ENCODE assay signal across 9 mouse cellular contexts in genomic region chr7:121730225-121730624, GRCm38 (mm10). TPM values are rescaled to one million over a fixed set of nuclear protein-coding genes. Genes with fewer than 3 reads are reported as not detected.
DNase-seq lines count a peak whose midpoint lies in the region; ATAC-seq lines count a peak whose summit lies in the region.
"Had no signal": no experiment of that assay in that cellular context is flagged by ENCODE, and none has a peak within 500 bp of the region (broad histone marks: within the 10 kb centered on the region; RNA-seq: fewer than 3 reads in every experiment).

No protein-coding gene starts in this region.

- no peak overlapping the region for H3K27ac ChIP-seq in midbrain, embryonic 10.5 days (replicated peaks)
- H3K27ac ChIP-seq in midbrain, embryonic 15.5 days, result no peak overlapping the region
- H3K27ac ChIP-seq: macrophage had no signal

- H3K4me3 ChIP-seq in midbrain, embryonic 10.5 days, result no peak overlapping the region
- no peak overlapping the region for H3K4me3 ChIP-seq in midbrain, embryonic 15.5 days

- peaks cover 12% of the 10 kb centered on the region for H3K4me1 ChIP-seq in midbrain, embryonic 10.5 days
- peaks cover 11% of the 10 kb centered on the region for H3K4me1 ChIP-seq in midbrain, embryonic 15.5 days

- H3K9me3 ChIP-seq in midbrain, embryonic 10.5 days (replicated peaks), result no peaks in the 10 kb centered on the region
- H3K9me3 ChIP-seq in midbrain, embryonic 15.5 days, result no peaks in the 10 kb centered on the region

- no peaks in the 10 kb centered on the region for H3K36me3 ChIP-seq in midbrain, embryonic 10.5 days
- no peaks in the 10 kb centered on the region for H3K36me3 ChIP-seq in midbrain, embryonic 15.5 days (replicated peaks)

- no peak overlapping the region for H3K9ac ChIP-seq in midbrain, embryonic 15.5 days

- H3K27me3 ChIP-seq in midbrain, embryonic 10.5 days (ENCODE audit: low read depth, poor library complexity, severe bottlenecking), result peaks cover 23% of the 10 kb centered on the region
- peaks cover 13% of the 10 kb centered on the region for H3K27me3 ChIP-seq in midbrain, embryonic 15.5 days (replicated peaks)

- peak; percentile 21 for DNase-seq in CD4-positive, CD25-positive, alpha-beta regulatory T cell, adult 2 months (ENCODE audit: low read depth, low spot score)
- peak; percentile 43 for DNase-seq in midbrain, embryonic 10.5 days (ENCODE audit: low spot score)
- DNase-seq in embryo, embryonic 9.5 days (ENCODE audit: extremely low spot score), result peak; percentile 59
- DNase-seq in lung, postnatal 14 days, result peak; percentile 63
- DNase-seq in cerebellum, adult 11-12 months, result no peak
- DNase-seq in frontal cortex, postnatal 10 days (ENCODE audit: low spot score in 2 of 2), result no peak

- no peak for ATAC-seq in CD4-positive, CD25-positive, alpha-beta regulatory T cell, adult 4 months
- no peak for ATAC-seq in midbrain, embryonic 15.5 days (replicated peaks)

- WGBS in midbrain, embryonic 10.5 days, result 23% methylated on average over 5 of the region's 5 CpGs
- WGBS in midbrain, embryonic 15.5 days, result 23% methylated on average over 5 of the region's 5 CpGs

- no peak overlapping the region for H3K4me2 ChIP-seq in midbrain, embryonic 15.5 days

RNA-seq across cellular contexts. Expression of gene Scnn1g, which starts 4.1 kb away (rescaled TPM):
- not detected for polyA plus RNA-seq in CD4-positive, CD25-positive, alpha-beta regulatory T cell, adult 4 months (2017; shearing (Covaris generic))
- 0.04 TPM in 2 replicates for polyA plus RNA-seq in midbrain, embryonic 10.5 days (2016; fragmentation: Nextera tagmentation; extraction: Ambion mirVana)
- polyA plus RNA-seq in midbrain, embryonic 15.5 days (2015; fragmentation: Nextera tagmentation; extraction: Ambion mirVana), result not detected in 2 replicates
- polyA plus RNA-seq: macrophage had no signal

RNA-seq across cellular contexts. Expression of gene Usp31, which starts 23.2 kb away (rescaled TPM):
- polyA plus RNA-seq in CD4-positive, CD25-positive, alpha-beta regulatory T cell, adult 4 months (2017; shearing (Covaris generic)), result 1 to 10 TPM; 1.7 to 2.2 TPM
- 2.4 and 2.5 TPM in 2 replicates for polyA plus RNA-seq in midbrain, embryonic 10.5 days (2016; fragmentation: Nextera tagmentation; extraction: Ambion mirVana)
- polyA plus RNA-seq in midbrain, embryonic 15.5 days (2015; fragmentation: Nextera tagmentation; extraction: Ambion mirVana), result 3.1 and 3.5 TPM in 2 replicates

Comparison
In these comparisons a context has a peak if more than half of its experiments do, and no peak if none do; other contexts are left out.
1. DNase-seq: peak in CD4-positive, CD25-positive, alpha-beta regulatory T cell, adult 2 months (single experiment), midbrain, embryonic 10.5 days (single experiment), embryo, embryonic 9.5 days (single experiment) and lung, postnatal 14 days (single experiment); none in cerebellum, adult 11-12 months (single experiment) and frontal cortex, postnatal 10 days (0 of 2).